ENCODE assay signal across 27 mouse cellular contexts in genomic region chr19:4422581-4422980, GRCm38 (mm10). TPM values are rescaled to one million over a fixed set of nuclear protein-coding genes. Genes with fewer than 3 reads are reported as not detected.
DNase-seq lines count a peak whose midpoint lies in the region; ATAC-seq lines count a peak whose summit lies in the region.
"Had no signal": no experiment of that assay in that cellular context is flagged by ENCODE, and none has a peak within 500 bp of the region (broad histone marks: within the 10 kb centered on the region; RNA-seq: fewer than 3 reads in every experiment).

No protein-coding gene starts in this region.

- H3K9ac ChIP-seq in embryonic facial prominence, embryonic 14.5 days (ENCODE audit: low read depth, low read length) = no peak overlapping the region
- H3K9ac ChIP-seq: embryonic facial prominence, embryonic 12.5 days; embryonic facial prominence, embryonic 15.5 days; forebrain, embryonic 12.5 days had no signal

- H3K9me3 ChIP-seq in embryonic facial prominence, embryonic 14.5 days (ENCODE audit: control insufficient read depth, low read length) = no peaks in the 10 kb centered on the region
- H3K9me3 ChIP-seq in embryonic facial prominence, embryonic 10.5 days = no peaks in the 10 kb centered on the region
- H3K9me3 ChIP-seq: embryonic facial prominence, embryonic 12.5 days; embryonic facial prominence, embryonic 15.5 days; forebrain, embryonic 10.5 days; forebrain, embryonic 12.5 days; G1E had no signal

- peaks cover 47% of the 10 kb centered on the region for H3K36me3 ChIP-seq in embryonic facial prominence, embryonic 14.5 days (ENCODE audit: control insufficient read depth, insufficient read depth, low read length)
- peaks cover 46% of the 10 kb centered on the region for H3K36me3 ChIP-seq in embryonic facial prominence, embryonic 10.5 days (replicated peaks)
- H3K36me3 ChIP-seq: forebrain, embryonic 12.5 days; G1E had no signal

- ATAC-seq in embryonic facial prominence, embryonic 14.5 days (ENCODE audit: low read depth) = no peak
- ATAC-seq: CD4-positive, CD25-positive, alpha-beta regulatory T cell, adult 4 months; forebrain, embryonic 14.5 days; forebrain, embryonic 16.5 days had no signal

- no peak overlapping the region for H3K4me3 ChIP-seq in embryonic facial prominence, embryonic 14.5 days (ENCODE audit: low read depth, low read length)
- H3K4me3 ChIP-seq in embryonic facial prominence, embryonic 10.5 days = no peak overlapping the region
- H3K4me3 ChIP-seq: embryonic facial prominence, embryonic 12.5 days; embryonic facial prominence, embryonic 15.5 days; erythroblast, embryonic 14.5 days; forebrain, embryonic 10.5 days; forebrain, embryonic 12.5 days had no signal

- H3K27me3 ChIP-seq in embryonic facial prominence, embryonic 14.5 days (replicated peaks; ENCODE audit: control insufficient read depth, insufficient read depth, low read length) = no peaks in the 10 kb centered on the region
- no peaks in the 10 kb centered on the region for H3K27me3 ChIP-seq in embryonic facial prominence, embryonic 10.5 days (replicated peaks; ENCODE audit: low read depth, poor library complexity, severe bottlenecking)
- H3K27me3 ChIP-seq: CH12.LX; embryonic facial prominence, embryonic 12.5 days; embryonic facial prominence, embryonic 15.5 days; forebrain, embryonic 12.5 days had no signal

- peak; percentile 19 for DNase-seq in embryonic facial prominence, embryonic 14.5 days (ENCODE audit: low spot score)
- no peak for DNase-seq in embryonic facial prominence, embryonic 10.5 days (ENCODE audit: low spot score)
- DNase-seq in kidney, adult 9 months = peak; percentile 32
- no peak for DNase-seq in kidney, postnatal 36 days
- DNase-seq in urinary bladder, adult 2 months (ENCODE audit: low spot score) = peak; percentile 0
- DNase-seq in urinary bladder, postnatal 10 days (ENCODE audit: low spot score) = no peak
- DNase-seq: adrenal gland, adult 2 months; adrenal gland, postnatal 10 days; adrenal gland, postnatal 25 days; B cell, adult 2 months; cerebellum, adult 11 months; cerebellum, adult 18-20 months; cerebellum, adult 8-10 months; cerebellum, adult 9-11 months; cerebellum, postnatal 14 days; cerebellum, postnatal 36 days; embryo, embryonic 11 days had no signal

- H3K4me1 ChIP-seq in embryonic facial prominence, embryonic 14.5 days (ENCODE audit: control insufficient read depth, insufficient read depth, low read length) = no peaks in the 10 kb centered on the region
- H3K4me1 ChIP-seq in embryonic facial prominence, embryonic 10.5 days = no peaks in the 10 kb centered on the region
- H3K4me1 ChIP-seq: embryonic facial prominence, embryonic 12.5 days; forebrain, embryonic 10.5 days; forebrain, embryonic 12.5 days had no signal

- H3K4me2 ChIP-seq in embryonic facial prominence, embryonic 14.5 days (ENCODE audit: low read depth, low read length) = no peak overlapping the region
- H3K4me2 ChIP-seq: embryonic facial prominence, embryonic 12.5 days; embryonic facial prominence, embryonic 15.5 days; forebrain, embryonic 12.5 days had no signal

- no peak overlapping the region for H3K27ac ChIP-seq in embryonic facial prominence, embryonic 14.5 days (replicated peaks; ENCODE audit: low read depth, low read length)
- no peak overlapping the region for H3K27ac ChIP-seq in embryonic facial prominence, embryonic 10.5 days (replicated peaks)
- H3K27ac ChIP-seq: embryonic facial prominence, embryonic 12.5 days; embryonic facial prominence, embryonic 15.5 days; forebrain, embryonic 10.5 days; forebrain, embryonic 12.5 days had no signal

- 96% methylated on average over 3 of the region's 3 CpGs for WGBS in embryonic facial prominence, embryonic 14.5 days
- WGBS in embryonic facial prominence, embryonic 10.5 days = 95% methylated on average over 3 of the region's 3 CpGs

RNA-seq across cellular contexts. Expression of gene Rhod, which starts 16.7 kb away (rescaled TPM):
- 30.0 and 40.4 TPM in 2 replicates for polyA plus RNA-seq in embryonic facial prominence, embryonic 14.5 days (2014; fragmentation: Nextera tagmentation; extraction: Ambion mirVana)
- 31.5 and 31.8 TPM in 2 replicates for polyA plus RNA-seq in embryonic facial prominence, embryonic 10.5 days (2016; fragmentation: Nextera tagmentation; extraction: Ambion mirVana)
- 15.0 and 18.7 TPM in 2 replicates for polyA plus RNA-seq in urinary bladder, adult 2 months (2012; rRNA removed)
- polyA plus RNA-seq: erythroblast, embryonic 14.5 days had no signal

RNA-seq across cellular contexts. Expression of gene Kdm2a, which starts 24.5 kb away (rescaled TPM):
- 48.3 and 52.6 TPM in 2 replicates for polyA plus RNA-seq in embryonic facial prominence, embryonic 14.5 days (2014; fragmentation: Nextera tagmentation; extraction: Ambion mirVana)
- 68.6 and 69.6 TPM in 2 replicates for polyA plus RNA-seq in embryonic facial prominence, embryonic 10.5 days (2016; fragmentation: Nextera tagmentation; extraction: Ambion mirVana)
- 63.5 and 67.8 TPM in 2 replicates for polyA plus RNA-seq in urinary bladder, adult 2 months (2012; rRNA removed)

RNA-seq across cellular contexts. Expression of gene Syt12, which starts 54.7 kb away (rescaled TPM):
- polyA plus RNA-seq in embryonic facial prominence, embryonic 14.5 days (2014; fragmentation: Nextera tagmentation; extraction: Ambion mirVana) = 0.90 and 1.9 TPM in 2 replicates
- 2.6 and 2.8 TPM in 2 replicates for polyA plus RNA-seq in embryonic facial prominence, embryonic 10.5 days (2016; fragmentation: Nextera tagmentation; extraction: Ambion mirVana)
- polyA plus RNA-seq in urinary bladder, adult 2 months (2012; rRNA removed) = 0.27 and 0.70 TPM in 2 replicates
- polyA plus RNA-seq: CD4-positive, CD25-positive, alpha-beta regulatory T cell, adult 4 months; erythroblast, embryonic 14.5 days; G1E had no signal

Comparison
In these comparisons a context has a peak if more than half of its experiments do, and no peak if none do; other contexts are left out.
1. DNase-seq: peak in embryonic facial prominence, embryonic 14.5 days (single experiment), kidney, adult 9 months (single experiment) and urinary bladder, adult 2 months (single experiment); none in embryonic facial prominence, embryonic 10.5 days (single experiment), kidney, postnatal 36 days (0 of 2) and urinary bladder, postnatal 10 days (single experiment).